Mouse (Mus musculus) natural killer cell, adult 2 months (primary cell): ENCODE data around the gene Efna3.

Source experiments
- DNase-seq, 2 experiments: peaks; one replicate each; pipeline ENCODE4 v3.0.0; 2022; ENCODE audit warnings: low spot score in 2 of 2

Gene Efna3

DNA sequence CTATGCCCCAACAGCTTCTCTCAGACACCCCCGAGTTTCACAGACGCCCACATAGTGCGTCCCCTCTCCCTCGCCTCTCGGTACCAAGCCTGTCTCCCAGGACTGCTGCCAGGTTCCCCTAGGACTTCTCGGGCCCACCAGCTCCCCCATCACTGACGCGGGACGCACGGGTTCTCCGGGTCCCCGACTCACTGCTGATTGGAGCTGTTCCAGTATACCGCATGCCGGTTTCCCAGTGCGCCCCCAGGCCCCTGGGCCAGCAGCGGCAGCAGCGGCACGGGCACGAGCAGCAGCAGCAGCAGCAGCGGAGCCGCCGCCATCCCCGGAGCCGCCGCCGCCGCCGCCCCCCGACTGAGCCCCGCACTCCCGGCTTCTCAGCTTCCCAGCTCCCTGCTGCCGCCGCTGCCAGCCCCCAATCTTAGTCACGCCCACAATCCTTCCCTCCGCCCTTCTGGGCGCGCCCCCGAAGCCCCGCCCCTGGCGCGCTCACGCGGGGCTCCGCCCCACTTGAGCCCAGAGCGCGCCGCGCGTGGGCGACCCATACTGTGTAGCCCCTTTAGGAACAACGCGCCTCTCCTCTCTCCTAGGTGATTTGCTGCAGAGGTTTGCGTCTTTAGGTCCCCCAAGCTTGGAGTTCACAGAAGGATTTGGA lies at the start of gene Efna3:
Gene Efna3 (minus strand): TSS at position 452 of the 652 bp plus-strand sequence.
- no peak for DNase-seq

DNA sequence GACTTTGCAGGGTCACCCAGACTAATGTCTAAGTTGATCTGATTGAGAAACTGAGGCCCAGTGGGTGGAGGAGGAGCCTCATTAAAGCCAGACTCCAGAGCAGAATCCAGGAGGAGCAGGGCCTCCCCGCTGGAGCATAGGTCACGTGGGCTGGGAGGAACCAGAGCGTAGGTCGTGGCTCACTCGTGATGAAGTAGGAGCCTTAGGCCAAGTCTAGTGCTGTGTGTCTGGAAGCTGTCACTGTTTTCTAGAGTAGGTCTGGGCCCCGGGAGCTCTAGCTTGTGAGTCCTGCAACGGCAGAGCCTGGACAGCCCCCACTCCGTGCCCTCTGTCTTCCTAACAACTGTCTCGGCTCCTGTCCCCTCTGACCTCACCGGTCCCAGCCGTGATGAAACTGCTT lies 44.6 kb upstream of the Efna3 start:
- no peak for DNase-seq

DNA sequence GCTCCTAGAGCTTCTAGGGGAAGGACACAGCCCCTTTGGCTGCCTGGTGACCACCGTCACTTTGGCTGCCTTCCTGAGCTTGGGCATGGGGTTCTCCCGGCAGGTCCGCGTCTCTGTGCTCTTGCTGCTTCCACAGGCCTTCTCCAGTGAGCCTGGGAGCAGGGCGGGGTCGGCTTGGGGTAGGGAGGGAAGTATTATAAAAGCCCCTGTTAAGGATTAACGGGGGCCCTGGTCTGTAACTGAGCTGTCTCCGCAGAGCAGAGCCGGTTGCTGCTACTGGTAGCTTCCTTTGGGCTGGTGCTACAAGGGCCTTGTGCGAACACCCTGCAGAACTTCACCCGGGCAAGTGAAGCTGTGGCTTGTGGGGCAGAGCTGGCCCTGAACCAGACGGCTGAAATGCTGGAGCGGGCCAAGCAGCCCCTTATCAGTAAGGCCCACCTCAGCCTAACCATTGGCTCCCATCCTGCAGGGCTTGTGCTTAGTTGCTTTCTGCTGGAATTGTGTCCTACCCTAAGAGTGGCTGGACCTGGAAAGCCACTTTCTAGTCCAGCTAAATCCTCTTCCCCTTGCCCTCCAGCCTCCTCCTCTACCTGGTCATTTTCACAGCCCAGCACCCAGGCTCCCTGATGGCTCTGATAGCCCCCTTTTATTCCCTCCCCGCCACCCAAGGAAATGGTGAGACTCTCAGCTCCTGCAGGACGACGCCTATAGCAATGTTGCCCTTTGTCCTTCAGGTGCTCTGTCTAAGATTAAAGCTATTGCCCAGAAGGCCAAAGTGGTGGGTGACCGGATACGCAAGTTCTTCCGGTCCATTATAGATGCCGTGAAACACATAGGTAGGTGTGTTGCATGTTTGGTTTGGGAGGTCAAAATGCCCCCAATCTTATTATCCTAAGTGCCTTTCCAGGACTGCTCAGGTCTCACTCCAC lies 43.0 kb upstream of the Efna3 start:
- no peak for DNase-seq

DNA sequence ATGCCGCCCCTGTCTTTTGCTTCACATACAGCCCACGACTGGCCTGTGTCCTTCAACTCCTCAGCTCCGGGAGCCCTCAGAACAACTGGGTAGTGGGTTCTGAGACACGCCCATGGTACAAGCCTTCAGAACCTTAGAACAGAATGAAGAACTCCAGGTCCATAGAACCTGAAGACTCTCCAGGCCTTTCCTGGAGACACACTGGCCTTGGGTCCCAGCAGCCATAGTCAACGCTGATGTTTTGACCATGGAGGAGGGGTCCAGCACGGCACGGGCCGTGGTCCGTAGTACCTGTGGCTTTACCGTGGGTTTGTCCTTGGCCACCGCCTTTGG lies 42.4 kb upstream of the Efna3 start, which contains the start of gene Dcst1:
Gene Dcst1 (minus strand): TSS at position 101 of the 333 bp plus-strand sequence.
- no peak for DNase-seq

DNA sequence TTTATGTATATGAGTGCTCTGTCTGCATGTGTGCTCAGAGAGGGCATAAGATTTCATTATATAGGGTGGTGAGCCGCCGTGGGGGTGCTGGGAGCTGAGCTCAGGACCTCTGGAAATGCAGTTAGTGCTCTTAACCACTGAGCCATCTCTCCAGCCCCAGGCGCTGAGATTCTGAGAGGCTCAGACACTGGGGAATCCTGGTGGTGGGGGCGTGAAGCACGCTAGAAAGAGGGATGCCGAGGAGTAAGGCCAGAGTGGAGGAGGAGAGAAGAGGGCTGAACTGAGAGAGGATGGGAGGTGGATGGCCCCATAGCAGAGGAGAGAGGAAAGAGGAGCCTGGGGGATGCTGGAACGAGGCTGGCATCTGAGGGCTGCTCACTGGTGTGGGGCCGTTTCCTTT lies 41.9 kb upstream of the Efna3 start:
- no peak for DNase-seq

DNA sequence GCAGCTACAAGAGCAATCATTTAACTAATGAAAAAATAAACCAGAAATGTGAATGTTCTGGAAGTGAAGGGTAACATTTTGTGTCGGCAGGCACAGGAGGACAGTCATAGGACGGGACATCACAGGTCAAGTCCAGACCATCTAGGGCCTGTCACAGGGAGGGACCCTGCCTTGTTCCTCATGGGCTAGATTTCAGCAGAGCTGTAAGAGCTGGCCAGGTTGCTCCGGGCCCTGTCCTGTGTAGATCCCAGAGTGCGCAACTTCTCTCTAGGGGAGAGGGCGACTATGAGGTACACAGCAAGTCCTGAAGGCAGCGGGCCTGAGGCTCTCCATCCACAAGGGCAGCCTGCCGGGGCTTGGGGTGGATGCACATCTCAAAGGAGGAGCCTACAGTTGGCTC lies 38.9 kb upstream of the Efna3 start, which contains the start of gene Dcst2:
Gene Dcst2 (plus strand): TSS at position 301 of the 400 bp plus-strand sequence.
- no peak for DNase-seq

DNA sequence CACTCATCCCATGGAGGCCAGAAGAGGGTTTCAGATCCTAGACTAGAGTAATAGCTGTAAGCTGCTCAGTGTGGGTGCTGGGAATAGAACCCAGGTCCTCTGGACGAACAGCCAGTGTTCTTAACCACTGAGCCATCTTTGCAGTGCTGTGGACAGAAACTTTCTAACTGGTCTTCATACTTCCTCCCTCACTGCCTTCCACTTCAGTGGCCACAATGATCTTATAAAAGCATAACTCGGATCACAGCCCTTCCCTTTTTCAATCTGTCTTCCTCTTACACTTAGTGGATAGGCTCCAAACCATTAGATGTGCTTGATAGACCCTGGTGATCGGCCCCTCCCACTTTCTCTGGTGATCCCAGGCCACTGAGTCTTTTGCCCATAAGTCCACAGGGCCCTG lies 37.5 kb upstream of the Efna3 start:
- no peak for DNase-seq

DNA sequence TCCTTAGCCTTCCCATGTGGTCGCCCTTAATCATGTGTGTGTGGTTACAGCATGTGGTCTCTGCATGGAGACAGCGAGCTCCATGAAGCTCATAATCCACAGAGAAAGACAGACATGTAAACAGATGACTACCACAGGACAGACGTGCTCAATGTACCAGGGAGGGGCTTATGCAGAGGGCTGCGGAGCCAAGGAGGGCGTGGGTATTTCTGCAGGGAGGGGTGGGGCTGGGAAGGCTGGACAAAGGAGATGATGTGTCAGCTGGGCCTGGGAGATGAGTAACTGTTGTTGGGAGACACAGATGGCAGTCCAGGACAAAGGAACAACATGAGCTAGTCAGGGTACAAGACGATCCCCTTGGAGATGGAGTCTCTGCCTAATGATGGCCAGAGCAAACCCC lies 36.9 kb upstream of the Efna3 start:
- DNase-seq, result no peak

DNA sequence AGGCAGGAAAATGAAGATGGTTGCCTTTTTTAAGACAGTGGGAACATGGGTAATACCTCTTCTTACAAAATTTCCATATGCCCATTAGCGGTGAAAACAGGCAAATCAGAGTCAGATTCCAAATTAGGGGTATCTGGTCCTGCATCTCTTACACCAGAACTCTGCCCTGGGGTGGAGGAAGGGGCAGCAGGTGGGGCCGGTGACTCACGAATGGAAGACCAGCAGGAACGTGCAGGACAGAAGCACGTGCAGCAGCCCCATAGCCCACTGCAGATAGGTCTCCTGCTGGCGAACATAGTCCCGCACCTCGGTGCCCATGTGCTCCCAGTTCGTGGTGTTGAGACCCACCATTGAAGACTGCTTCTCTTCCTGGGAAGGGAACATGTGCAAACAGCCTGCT lies 33.3 kb upstream of the Efna3 start:
- DNase-seq, result no peak

DNA sequence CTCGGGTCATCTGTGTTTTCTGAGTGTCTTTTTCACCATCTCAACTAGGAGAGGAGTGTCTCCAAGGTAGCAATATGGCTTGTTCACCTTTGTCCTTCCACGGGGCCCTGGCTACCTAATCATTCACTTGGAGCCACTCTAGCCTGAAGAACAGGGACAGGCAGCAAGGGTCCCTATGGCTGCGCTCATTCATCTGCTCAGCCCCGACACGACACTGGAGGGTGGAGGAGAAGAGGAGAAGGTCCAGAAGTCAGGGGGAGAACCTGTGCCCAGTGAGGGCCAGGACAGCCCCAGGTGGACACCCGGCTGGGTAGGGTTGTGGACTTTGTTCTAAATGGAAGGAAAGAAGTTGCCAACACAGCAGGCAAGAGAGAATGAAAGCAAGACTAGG lies 32.7 kb upstream of the Efna3 start:
- no peak for DNase-seq

DNA sequence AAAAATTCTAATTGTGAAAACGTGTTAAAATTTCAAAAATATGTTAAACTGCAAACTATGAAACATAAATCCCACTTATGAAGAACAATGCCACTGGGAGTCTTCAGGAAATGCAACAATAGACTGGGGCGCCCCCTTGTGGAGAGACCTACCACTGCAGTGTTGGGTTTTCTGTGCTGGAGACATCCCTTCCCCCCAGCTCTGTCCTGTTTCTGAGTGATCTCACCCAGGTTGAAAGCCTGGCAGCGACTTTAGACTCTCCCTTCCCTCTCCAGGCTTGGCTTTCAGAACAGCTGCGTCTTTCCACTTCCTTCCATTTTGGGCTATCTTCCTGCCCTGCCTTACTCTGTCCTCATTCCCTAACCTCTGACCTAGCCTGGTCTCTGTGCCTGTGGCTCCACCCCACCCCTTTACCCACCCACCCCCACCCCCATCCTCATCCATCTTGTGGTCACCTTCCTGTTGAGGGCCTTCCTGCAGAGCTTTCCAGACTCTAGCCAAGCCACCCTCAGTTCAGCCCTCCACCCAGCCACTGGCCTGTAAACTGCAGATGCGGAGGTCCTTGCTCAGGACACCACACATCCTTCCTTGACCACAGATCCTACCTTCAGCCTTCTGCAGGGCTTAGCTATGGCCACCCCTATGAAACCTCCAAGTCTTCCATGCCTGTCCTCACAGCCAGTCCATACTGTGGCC lies 32.2 kb upstream of the Efna3 start:
- DNase-seq, result peak; percentile 64 to 78

DNA sequence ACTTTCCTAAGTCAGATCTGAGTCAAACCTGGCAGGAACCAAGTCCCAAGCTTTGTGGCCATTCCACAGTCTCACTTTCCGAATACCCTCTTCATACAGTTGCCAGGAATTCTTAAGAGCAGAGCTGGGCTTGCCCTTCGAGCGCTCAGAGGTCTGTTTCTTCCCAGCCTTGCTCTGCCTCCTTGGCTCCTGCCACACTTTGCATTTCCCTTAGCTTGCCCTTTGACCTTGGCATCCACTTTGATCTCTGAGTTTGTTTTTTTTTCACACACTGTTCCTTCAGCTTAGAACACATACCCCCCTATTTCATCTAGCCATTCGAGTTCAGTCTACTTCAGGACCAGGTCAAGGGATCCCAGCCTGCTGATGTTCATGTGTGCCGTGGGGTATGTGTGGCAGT lies 28.5 kb upstream of the Efna3 start:
- DNase-seq, result no peak

DNA sequence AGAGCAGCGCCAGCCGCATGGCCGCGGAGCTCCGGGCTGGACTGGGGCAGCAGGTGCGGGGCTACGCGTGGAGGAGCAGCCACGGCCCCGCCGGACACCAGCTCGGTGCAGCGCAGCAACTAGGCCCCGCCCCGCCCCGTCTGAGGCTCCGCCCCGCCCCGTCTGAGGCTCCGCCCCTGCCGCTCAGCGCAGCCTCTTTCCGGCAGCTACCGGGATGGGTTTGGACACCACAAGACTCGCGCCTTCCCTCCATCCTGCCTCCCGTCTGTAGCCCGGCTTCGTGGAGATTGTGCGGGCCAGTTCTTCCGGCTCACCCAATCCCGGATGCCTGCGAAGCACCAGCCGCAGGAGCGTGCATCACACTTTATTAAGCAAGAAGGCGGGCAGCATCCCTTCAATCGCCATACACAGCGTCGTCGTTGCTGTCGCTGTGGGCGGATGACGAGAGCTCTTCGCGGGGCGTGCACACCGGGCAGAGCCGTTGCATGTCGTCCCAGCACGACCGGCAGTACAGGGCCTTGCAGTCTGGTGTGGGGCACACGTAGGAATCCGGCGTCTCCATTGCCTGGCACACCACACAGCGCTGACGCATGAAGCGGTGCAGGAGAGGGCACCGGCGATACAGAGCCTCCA lies 27.2 kb upstream of the Efna3 start, which contains the start of gene Adam15:
Gene Adam15 (minus strand): TSS at position 128 of the 633 bp plus-strand sequence.
- peak; percentile 83 to 86 for DNase-seq

DNA sequence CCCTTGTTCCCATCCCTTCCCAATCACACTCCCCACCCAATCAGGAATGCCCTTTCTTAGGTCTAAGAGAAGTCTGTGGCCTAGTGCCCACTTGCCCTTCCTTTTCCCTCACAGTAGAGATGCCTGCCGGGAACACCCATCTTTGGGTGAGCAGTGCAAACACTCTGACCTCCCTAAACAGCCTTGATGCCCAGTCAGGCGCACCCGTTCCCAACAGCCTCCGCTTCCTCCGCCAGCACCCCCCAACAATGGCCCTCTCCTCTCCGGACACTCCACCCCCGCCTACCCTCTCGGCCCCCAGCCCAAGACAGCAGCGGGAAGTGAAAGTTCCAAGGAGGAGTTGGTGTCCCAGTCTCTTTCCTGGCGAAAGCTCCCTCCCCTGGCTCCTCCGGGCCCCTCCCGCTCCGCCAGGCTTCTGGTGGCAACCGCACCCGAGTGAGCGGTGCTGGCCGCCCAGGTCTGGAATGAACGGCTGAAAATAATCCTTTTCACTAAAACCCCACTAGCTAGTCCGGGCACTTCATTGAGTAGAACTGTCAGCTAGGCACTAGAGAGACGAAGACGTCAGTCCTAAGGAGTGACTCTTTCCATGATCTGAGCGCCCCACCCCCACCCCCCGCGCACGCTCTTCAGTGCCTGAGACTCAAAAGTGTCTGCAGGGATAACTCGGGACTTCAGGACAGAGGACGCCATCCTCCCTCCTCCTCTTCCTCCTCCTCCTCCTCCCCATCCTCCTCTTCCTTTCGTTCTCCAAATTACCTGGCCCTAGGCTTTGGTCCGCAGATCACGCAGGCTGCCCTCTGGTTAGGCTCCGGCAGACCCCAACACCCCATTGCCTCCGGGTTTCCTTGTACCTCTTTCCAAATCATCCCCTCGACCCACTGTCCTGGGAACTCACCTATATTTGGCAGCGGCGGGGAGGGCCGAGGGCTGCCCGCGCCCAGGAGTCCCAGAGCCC lies 26.4 kb upstream of the Efna3 start:
- DNase-seq, result peak in 1 of 2 experiments; percentile 21

DNA sequence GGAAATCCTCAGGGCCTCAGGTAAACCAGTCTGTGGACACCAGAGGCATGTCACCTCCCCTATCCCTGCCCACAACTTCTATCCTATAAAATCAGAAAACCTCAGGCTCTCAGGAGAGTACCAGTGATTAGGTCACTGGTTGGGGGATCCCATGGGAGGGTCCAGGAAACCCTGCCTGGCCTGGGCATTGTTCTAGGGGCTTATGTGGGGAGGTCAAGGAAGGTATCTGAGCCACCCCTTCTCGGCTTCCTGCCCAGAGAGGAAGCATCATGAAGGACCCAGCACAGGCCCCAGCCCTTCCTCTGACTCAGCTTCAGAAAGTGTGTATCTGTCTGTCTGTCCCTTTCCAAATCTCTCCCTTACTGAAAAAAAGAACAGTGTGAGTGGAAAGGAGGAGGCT lies 25.2 kb upstream of the Efna3 start:
- no peak for DNase-seq

DNA sequence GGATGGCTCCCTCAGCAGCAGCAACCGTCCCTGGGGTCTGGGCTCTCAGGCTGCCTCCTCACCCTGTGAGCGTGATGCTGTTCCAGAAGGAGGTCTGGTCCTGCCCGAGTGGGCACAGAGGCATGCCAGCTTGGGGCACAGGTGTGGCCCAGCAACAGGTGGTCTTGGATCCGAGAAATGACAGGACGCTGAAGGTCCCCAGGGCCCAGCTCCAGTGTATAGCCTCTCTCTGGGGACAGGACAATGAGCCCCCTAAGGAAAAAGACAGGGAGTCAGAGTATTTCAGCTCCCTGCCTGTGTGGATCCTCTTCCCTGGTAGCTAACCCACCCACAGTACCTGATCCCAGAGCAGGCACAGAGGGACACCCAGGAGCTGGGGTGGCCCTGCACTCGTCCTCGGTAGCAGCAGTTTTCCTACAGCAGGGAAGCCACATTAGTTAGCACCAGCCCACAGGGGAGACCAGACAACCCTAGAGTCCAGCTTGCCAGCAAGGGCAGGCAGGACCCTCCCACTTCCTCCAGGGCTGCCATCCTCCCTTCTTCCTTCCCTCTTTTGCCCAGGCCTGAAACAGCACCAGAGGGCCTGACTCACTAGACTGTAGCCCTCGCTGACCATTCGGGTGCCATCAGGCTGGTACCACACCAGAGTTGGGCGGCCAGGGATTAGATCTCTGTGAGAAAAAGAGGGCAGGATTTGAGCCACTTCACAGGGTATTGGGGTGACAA lies 24.2 kb upstream of the Efna3 start:
- no peak for DNase-seq

DNA sequence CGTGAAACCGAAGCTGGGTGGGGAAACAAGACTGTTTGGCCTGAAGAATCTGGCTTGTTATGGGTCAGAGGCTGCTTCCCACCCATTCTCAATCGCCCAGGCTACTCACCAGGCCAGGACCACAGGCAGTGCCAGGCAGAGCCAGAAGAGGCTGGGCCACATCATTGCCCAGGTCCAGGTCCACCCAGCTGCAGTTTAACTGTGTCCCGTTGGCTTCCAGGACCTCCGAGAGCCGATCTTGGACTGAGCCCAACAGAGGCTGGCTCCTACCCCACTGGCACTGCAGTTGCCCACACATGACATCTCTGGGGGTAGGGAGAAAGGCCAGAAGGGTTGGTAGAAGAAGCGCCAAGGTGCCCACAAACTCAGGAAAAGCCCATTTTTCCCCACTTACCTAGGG lies 20.5 kb upstream of the Efna3 start:
- DNase-seq, result no peak

DNA sequence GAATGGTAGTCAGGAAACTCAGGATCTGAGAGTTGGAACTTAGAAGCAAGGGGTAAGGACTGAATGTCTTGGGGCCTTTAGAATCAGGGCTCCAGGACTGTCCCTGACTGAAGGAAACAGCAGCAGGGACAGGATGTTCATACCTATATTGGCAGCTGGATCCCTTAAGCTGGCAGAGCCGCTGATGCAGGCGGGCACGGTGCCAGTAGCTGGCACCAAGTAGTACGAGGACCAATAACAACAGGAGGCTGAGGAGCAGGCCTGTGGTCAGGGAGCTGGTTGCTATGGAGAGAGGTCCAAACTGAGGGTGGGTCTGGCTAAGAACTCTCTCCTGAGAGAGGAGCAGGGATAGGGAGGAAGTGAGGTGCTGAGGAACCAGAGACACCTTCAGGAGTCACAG lies 19.0 kb upstream of the Efna3 start:
- no peak for DNase-seq

DNA sequence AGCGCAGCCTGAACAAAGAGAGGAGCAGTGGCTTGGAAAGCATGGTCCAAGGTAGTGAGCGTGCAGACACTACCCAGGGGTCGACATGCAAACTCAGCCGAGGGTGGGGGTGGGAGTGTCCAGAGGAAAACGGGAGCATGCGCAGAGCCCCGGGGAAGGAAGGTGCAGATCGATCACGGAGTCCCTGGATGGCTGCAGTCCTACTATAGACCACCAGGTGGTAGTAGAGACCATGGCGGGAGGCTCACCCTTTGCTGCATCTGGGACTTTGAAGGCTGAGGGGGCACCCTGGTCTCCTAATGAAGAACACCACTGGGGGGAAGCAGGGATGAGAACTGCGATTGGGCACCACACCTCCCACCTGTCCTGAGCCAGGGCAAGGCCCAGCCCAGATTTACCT lies 17.7 kb upstream of the Efna3 start:
- peak; percentile 67 to 78 for DNase-seq

DNA sequence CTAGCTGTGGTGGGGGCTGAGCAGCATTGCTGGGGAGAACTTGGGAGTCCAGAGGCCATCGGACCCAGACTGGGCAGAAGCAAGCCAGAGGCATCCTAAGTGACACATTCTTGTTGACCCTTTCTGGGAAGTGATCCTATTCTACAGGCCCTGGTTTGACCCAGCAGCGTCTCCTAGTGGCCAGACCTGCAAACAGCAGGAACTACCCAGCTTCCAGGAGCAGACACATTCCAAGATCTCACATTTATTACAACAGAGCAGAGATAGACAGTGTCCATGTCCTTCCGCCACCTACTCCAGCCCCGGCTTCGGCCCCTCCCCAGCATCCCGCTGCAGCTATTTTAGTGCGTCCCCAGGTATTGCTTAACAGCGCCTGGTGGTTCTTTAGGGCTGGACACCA lies 16.7 kb upstream of the Efna3 start:
- DNase-seq, result peak; percentile 42 to 67
